Mouse (Mus musculus) CD4-positive helper T cell, adult 2 months (primary cell): ENCODE results near the gene Hpgds.
A peak's percentile ranks its signal among the peaks of the same experiment; 100 is the strongest.

ENCODE experiments used
- DNase-seq: peaks from one replicate; pipeline ENCODE4 v3.0.0-alpha.2; 2012; ENCODE audit warnings: low read depth, missing footprints, low spot score

Hpgds gene

GRCm38 (mm10) chr6:65144621-65145205, at the start of gene Hpgds:
Gene Hpgds (minus strand): TSS chr6:65144908.
- peak; percentile 85 for DNase-seq

- no peak for DNase-seq
Measured at GRCm38 (mm10) chr6:65164977-65165376, 20.3 kb upstream of the Hpgds start.

- DNase-seq, result no peak
Measured at GRCm38 (mm10) chr6:65164137-65164536, 19.4 kb upstream of the Hpgds start.

GRCm38 (mm10) chr6:65159381-65159942, 14.8 kb upstream of the Hpgds start:
- no peak for DNase-seq

- no peak for DNase-seq
Measured at GRCm38 (mm10) chr6:65157042-65157441, 12.3 kb upstream of the Hpgds start.

- DNase-seq, result no peak
Measured at GRCm38 (mm10) chr6:65153570-65153969, 8.9 kb upstream of the Hpgds start.

- no peak for DNase-seq
Measured at GRCm38 (mm10) chr6:65150703-65151102, 6.0 kb upstream of the Hpgds start.

GRCm38 (mm10) chr6:65146363-65146762, 1.7 kb upstream of the Hpgds start:
- DNase-seq, result no peak

GRCm38 (mm10) chr6:65142316-65142715, 2.4 kb downstream of the Hpgds start:
- no peak for DNase-seq

GRCm38 (mm10) chr6:65140750-65141243, 3.9 kb downstream of the Hpgds start:
- DNase-seq, result peak; percentile 43

- DNase-seq, result peak; percentile 24
Measured at GRCm38 (mm10) chr6:65140082-65140749, 4.5 kb downstream of the Hpgds start.

- DNase-seq, result no peak
Measured at GRCm38 (mm10) chr6:65138243-65138642, 6.5 kb downstream of the Hpgds start.

GRCm38 (mm10) chr6:65137802-65138201, 6.9 kb downstream of the Hpgds start:
- no peak for DNase-seq

- DNase-seq, result no peak
Measured at GRCm38 (mm10) chr6:65132376-65132775, 12.3 kb downstream of the Hpgds start.

- peak; percentile 60 for DNase-seq
Measured at GRCm38 (mm10) chr6:65126074-65126726, 18.5 kb downstream of the Hpgds start.

- no peak for DNase-seq
Measured at GRCm38 (mm10) chr6:65117540-65117939, 27.2 kb downstream of the Hpgds start.

- no peak for DNase-seq
Measured at GRCm38 (mm10) chr6:65114902-65115301, 29.8 kb downstream of the Hpgds start.

GRCm38 (mm10) chr6:65079139-65079538, 65.6 kb downstream of the Hpgds start:
- DNase-seq, result peak; percentile 9

GRCm38 (mm10) chr6:65075201-65075600, 69.5 kb downstream of the Hpgds start:
- DNase-seq, result no peak
